8 mouse cellular contexts compared by ENCODE assay signal in genomic region chr2:93187323-93187996, GRCm38 (mm10). TPM values are rescaled to one million over a fixed set of nuclear protein-coding genes. Genes with fewer than 3 reads are reported as not detected.
A peak's percentile ranks its signal among the peaks of the same experiment; 100 is the strongest.
DNase-seq lines count a peak whose midpoint lies in the region; ATAC-seq and TF ChIP-seq lines count a peak whose summit lies in the region.

Gene Trp53i11 (plus strand): TSS chr2:93187548.

- peak within 1 kb of the TSS; percentile 89 for H3K4me3 ChIP-seq in gastrocnemius, adult 2 months
- peak within 1 kb of the TSS; percentile 90 for H3K4me3 ChIP-seq in hindbrain, embryonic 14.5 days (replicated peaks; ENCODE audit: low read length)

- peak within 1 kb of the TSS; percentile 86 for H3K27ac ChIP-seq in gastrocnemius, adult 2 months
- peak within 1 kb of the TSS; percentile 95 for H3K27ac ChIP-seq in hindbrain, embryonic 14.5 days

- peak within 1 kb of the TSS; percentile 98 for H3K9ac ChIP-seq in hindbrain, embryonic 14.5 days

- H3K4me1 ChIP-seq in hindbrain, embryonic 14.5 days (replicated peaks; ENCODE audit: control insufficient read depth, insufficient read depth, low read length), result peaks cover 35% of the 10 kb centered on the region

- peak within 1 kb of the TSS; percentile 85 for H3K4me2 ChIP-seq in hindbrain, embryonic 14.5 days (replicated peaks)

- no peaks in the 10 kb centered on the region for H3K27me3 ChIP-seq in hindbrain, embryonic 14.5 days (ENCODE audit: control insufficient read depth, insufficient read depth, low read length)

- under 1% methylated on average over 62 of the region's 69 CpGs for WGBS in hindbrain, embryonic 14.5 days

- intact Hi-C loops in gastrocnemius, adult 2 months (cut with DNase I), result loop anchor here (5.0 kb wide), 1 partner anchor 55 kb away; no protein-coding TSS in a partner anchor

- no peaks in the 10 kb centered on the region for H3K36me3 ChIP-seq in hindbrain, embryonic 14.5 days (replicated peaks; ENCODE audit: control insufficient read depth, insufficient read depth)

- peak; percentile 85 for ATAC-seq in hindbrain, embryonic 14.5 days (ENCODE audit: low FRiP score)

- peak; percentile 93 for DNase-seq in T-cell, adult 2 months (ENCODE audit: low spot score)
- DNase-seq in cerebellum, postnatal 36 days, result peak; percentile 76 to 87
- DNase-seq in gastrocnemius, adult 2 months, result peak; percentile 91
- DNase-seq in hindbrain, embryonic 14.5 days (ENCODE audit: low spot score), result peak; percentile 76
- peak; percentile 76 to 81 for DNase-seq in layer of hippocampus, postnatal 36 days
- peak; percentile 93 for DNase-seq in lung, postnatal 36 days
- DNase-seq in retina, embryonic 14.5 days (ENCODE audit: low spot score), result peak; percentile 91
- peak; percentile 98 to 99 for DNase-seq in thymus, postnatal 36 days

- peak; percentile 75 for TF ChIP-seq CTCF in gastrocnemius, adult 2 months (IDR thresholded peaks at IDR 0.05)

- no peaks in the 10 kb centered on the region for H3K9me3 ChIP-seq in hindbrain, embryonic 14.5 days (ENCODE audit: control insufficient read depth, low read length)

RNA-seq across cellular contexts. Expression of gene Trp53i11, which starts in this region (rescaled TPM):
- 1 to 10 TPM; 3.4 to 6.1 TPM for total RNA-seq in gastrocnemius, adult 2 months (2021)
- 99.4 and 106 TPM in 2 replicates for polyA plus RNA-seq in hindbrain, embryonic 14.5 days (2014; fragmentation: Nextera tagmentation; extraction: Ambion mirVana)
- total RNA-seq in layer of hippocampus, postnatal 36 days (2021), result 10 to 100 TPM; 79.8 to 83.2 TPM

Comparison
In these comparisons a context has a peak if more than half of its experiments do, and no peak if none do; other contexts are left out.
1. Peak in every context shown above with its lines: DNase-seq, ATAC-seq, H3K4me3 ChIP-seq and H3K27ac ChIP-seq.
2. RNA of gene Trp53i11 (total RNA-seq): 79.8 to 83.2 TPM in layer of hippocampus, postnatal 36 days; 3.4 to 6.1 TPM in gastrocnemius, adult 2 months; every median in the first group is over 10 times any median in the second.